Mouse (Mus musculus) erythroblast, adult 5-6 weeks (primary cell): ENCODE data around the gene Rinl. TPM values are rescaled to one million over a fixed set of nuclear protein-coding genes. Genes with fewer than 3 reads are reported as not detected.

Experiments used
- ATAC-seq: replicated peaks from 2 replicates; pipeline ENCODE4 v1.8.0; 2016; ENCODE audit warnings: moderate number of reproducible peaks, mild to moderate bottlenecking, moderate TSS enrichment, inconsistent platforms; ENCODE audit not compliant: poor library complexity, low FRiP score, severe bottlenecking
- total RNA-seq, 2 experiments: library from RNA; stranded (forward) in 1 of 2; stranded (reverse) in 1 of 2; fragments of 150-400 nt in 1 of 2; fragments of 200-764, 138-1000 nt in 1 of 2; gene quantifications; 2 replicates each; pipeline versions ENCODE4 v1.2.3 to v1.2.4; 2015 to 2017; ENCODE audit warnings: low replicate concordance in 2 of 2

Gene Rinl
- total RNA-seq, 2 experiments from 2014 or later = 13.4 to 25.0 TPM

- ATAC-seq = no peak
These were observed 9.9 kb upstream of the Rinl start for GRCm38 (mm10) chr7:28778825-28779224.

DNA sequence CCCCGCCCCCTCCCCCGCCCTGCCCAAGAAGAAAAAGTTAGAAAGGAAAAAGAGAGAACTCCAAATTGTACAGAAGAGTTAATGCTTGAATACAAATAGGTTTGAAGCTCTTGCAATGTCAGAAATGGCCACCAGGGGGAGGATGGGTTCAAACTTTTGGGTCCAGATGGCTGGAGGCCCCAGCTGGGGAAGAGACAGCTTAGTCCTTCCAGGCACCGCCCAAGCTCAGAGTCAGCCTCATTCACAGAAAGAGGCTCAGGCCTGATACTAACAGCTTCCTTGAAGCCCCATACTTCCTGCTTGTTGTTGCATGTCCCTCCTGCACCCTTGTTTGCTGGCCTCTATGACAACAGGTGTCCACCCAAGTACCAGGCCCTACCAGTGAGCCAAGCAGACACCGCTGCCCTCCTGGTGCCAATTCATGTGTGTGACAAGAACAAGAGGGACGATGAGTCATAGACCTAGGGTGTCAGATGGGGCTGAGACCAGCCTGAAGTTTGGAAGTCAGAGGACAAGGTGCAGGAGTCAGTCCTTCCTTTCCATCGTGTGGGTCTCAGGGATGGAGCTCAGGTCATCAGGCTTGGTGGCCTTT lies 8.6 kb upstream of the Rinl start:
- ATAC-seq = peak; percentile 62

DNA sequence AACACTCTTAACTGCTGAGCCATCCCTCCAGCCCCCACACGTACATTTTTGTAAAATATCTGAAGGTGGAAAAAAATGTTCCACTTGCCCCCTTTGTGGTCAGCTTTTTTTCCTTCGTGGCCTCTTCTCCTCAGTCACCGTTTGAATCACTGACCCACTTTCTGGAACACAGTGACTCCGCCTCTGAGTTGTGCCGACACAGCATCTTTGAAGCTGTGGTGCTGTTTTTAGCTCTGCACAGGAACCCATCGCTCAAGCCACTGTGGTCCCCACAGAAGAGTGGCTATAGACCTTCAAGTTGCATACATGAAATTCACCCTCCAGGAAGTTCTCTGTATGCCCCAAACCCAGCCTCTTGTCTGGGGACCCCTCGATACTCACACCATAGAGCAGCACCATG lies 7.9 kb upstream of the Rinl start:
- no peak for ATAC-seq

- no peak for ATAC-seq
These were observed 7.5 kb upstream of the Rinl start for GRCm38 (mm10) chr7:28781261-28781663.

DNA sequence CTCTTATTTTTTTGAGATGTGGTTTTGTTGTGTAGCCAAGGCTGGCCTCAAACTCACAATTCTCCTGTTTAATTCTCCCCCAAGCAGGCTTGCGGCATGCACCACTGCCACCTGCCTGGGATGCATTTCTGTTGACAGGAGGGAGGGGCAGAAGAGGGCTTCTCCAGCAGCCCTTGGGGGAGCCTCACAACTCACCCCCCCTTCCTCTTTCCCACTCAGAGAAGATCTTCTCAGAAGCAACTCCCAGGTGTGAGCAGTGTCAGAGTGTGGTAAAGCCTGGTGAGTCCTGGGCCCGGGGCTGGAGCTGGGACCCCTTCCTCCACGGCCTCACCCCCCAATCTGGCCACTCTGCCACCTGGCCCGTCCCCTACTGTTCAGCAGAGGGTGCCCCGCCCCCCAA lies 3.6 kb upstream of the Rinl start:
- ATAC-seq = no peak

GRCm38 (mm10) chr7:28787884-28788283 lies 885 bp upstream of the Rinl start:
- ATAC-seq = no peak

GRCm38 (mm10) chr7:28789235-28789634 lies 466 bp downstream of the Rinl start:
- ATAC-seq = no peak

DNA sequence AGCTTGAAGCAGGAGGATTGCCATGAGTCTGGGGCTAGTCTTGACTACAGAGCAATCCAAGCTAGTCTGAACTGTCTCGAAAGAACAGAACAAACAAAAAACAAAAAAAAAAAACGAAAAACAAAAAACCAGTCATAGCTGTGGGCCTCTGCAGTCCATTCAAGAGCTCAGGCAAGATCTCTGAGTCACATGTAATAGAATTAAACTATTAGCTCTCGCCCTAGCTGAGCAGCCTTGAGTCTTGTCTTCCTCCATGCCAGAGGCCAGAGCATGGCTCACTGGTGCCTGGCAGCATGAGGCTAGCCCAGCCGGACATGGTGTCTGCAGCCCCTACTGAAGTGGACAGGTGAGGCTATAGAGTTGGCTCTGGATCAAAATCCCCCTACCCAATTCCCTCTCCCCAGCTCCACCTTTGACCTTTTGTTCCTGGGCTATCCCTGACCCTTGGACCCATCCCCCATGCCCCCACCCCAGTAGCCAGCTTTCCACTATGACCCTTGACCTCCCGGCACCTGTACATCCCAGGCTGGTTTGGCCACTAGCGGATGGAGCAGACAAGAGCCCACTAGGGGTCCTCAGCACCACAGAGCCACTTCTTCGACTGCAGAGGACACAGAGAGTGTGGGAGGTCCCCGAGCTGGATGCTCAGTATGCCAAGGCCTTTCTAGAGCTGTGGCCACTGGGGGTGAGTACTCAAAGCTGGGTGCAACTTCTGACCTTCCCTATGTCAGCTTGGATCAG lies 1.5 kb downstream of the Rinl start:
- no peak for ATAC-seq

GRCm38 (mm10) chr7:28791706-28792105 lies 2.9 kb downstream of the Rinl start:
- no peak for ATAC-seq

- no peak for ATAC-seq
These were observed 3.8 kb downstream of the Rinl start for GRCm38 (mm10) chr7:28792391-28793185.

DNA sequence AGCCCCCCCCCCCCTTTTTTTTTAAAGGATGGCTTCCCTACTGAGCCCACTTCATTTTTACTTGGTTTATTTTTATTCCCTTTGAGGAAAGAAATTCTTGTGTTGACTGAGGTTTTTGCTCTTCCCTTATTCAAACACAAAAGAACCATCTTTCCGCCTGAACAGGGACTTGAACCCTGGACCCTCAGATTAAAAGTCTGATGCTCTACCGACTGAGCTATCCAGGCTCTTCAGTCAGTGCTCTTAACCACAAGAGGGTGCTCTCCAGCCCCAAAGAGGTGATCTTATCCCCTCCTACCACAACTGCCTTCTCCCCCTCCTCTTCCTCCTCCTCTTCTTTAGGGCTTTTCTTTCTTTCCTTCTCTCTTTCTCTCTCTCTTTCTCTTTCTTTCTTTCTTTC lies 5.1 kb downstream of the Rinl start:
- no peak for ATAC-seq

DNA sequence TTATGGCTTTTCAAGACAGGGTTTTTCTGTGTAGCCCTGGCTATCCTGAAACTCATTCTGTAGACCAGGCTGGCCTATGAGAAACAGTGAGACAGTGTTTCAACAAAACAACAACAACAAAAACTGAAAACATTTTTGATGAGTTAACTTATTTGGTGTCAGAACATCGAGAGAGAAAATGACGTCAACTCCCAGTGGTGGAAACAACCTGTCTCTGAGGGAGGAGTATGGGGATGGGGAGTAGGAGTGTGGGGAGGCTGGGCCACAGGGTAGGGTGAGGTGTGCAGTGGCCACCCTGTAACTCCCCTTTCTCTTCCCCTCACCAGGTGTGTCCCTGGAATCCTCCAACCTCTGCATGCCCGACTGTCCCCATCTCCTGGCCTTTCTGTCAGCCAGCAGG lies 5.7 kb downstream of the Rinl start:
- no peak for ATAC-seq

- 0 out of 2 replicates have a peak, but pooled peaks have one; percentile 32 for ATAC-seq
These were observed 7.1 kb downstream of the Rinl start for GRCm38 (mm10) chr7:28795832-28796231.

DNA sequence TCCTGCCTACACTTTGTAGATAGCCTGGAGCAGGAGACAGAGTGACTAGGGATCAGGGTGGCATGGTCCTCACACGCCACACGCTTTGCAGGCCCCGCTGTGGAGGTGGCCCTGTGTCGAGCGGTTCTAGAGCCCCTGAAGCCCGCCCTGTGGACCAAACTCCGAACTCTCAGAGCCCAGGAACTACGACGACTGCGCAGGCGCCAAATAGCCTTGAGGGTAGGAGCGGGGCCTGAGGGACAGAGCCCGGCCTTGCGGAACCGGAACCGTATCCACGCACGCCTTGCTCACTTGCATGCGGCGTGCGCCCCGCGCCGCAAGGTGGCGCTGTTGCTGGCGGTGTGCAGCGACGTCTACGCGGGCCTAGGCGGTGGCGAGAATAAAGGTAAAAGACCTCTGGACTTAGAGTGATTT lies 7.8 kb downstream of the Rinl start:
- ATAC-seq = peak; percentile 87

DNA sequence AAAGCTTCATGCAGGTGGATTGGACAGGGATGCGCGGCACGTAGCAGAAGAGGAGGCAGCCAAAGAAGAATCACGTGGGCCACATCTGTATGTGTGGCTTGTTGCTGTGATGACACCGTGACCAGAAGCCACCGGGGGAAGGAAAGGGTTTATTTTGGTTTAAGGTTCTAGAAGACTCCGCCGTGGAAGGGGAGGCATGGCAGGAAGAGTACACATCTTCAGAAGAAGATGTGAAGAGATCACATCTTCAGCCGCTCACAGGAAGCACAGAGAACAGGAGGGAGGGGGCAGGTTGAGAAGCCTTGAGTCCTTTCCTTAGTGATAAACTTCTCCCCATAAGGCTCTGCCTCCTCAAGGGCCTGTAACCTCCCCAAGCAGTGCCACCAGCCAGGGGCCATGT lies 11.2 kb downstream of the Rinl start:
- ATAC-seq = no peak

GRCm38 (mm10) chr7:28801451-28801850 lies 12.7 kb downstream of the Rinl start:
- no peak for ATAC-seq

- ATAC-seq = no peak
These were observed 13.3 kb downstream of the Rinl start for GRCm38 (mm10) chr7:28801901-28802670.

GRCm38 (mm10) chr7:28802846-28803588 lies 14.2 kb downstream of the Rinl start:
- ATAC-seq = no peak

DNA sequence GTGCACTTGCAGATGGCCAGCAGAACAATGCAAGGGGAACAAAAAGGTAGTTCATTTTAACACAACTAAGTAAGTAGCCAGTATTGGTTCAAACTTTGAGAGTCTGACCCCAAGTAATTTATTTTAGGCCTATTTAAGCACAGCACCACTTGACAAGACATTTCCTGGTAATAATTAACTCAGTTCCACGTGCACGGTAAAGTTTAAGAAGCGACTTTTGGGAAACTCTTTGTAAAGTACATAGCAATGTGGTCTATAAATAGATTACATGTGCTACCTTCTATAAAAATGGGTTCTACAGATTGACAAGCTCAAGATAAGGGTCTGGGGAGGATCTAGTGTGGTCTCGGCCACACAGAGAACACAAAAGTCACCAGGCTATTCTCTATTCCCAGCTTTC lies 15.0 kb downstream of the Rinl start:
- ATAC-seq = no peak
